Mouse (Mus musculus): ENCODE data around the gene Mrpl11.
"Not testable (repeated sequence)": the region's sequence is repeated elsewhere in the genome, so short reads cannot be mapped to it uniquely, and the experiment has no call there.

Gene Mrpl11

GRCm38 (mm10) chr19:4992904-4993303 is 31.0 kb downstream of the Mrpl11 start:
- no peak for DNase-seq (ENCODE audit: extremely low spot score)

- no peak for DNase-seq (ENCODE audit: extremely low spot score)
Measured at GRCm38 (mm10) chr19:4994043-4994442, 32.1 kb downstream of the Mrpl11 start.

GRCm38 (mm10) chr19:4999445-5000140 is 37.6 kb downstream of the Mrpl11 start:
- no peak for DNase-seq (ENCODE audit: extremely low spot score)

- peak; percentile 82 for DNase-seq (ENCODE audit: extremely low spot score)
Measured at GRCm38 (mm10) chr19:5001666-5002406, 39.9 kb downstream of the Mrpl11 start.

- DNase-seq (ENCODE audit: extremely low spot score): not testable (repeated sequence)
Measured at GRCm38 (mm10) chr19:5003644-5004043, 41.7 kb downstream of the Mrpl11 start.

GRCm38 (mm10) chr19:5004925-5005324 is 43.0 kb downstream of the Mrpl11 start:
- DNase-seq (ENCODE audit: extremely low spot score): no peak

GRCm38 (mm10) chr19:5013138-5013537 is 51.2 kb downstream of the Mrpl11 start:
- DNase-seq (ENCODE audit: extremely low spot score): no peak

- peak; percentile 42 for DNase-seq (ENCODE audit: extremely low spot score)
Measured at GRCm38 (mm10) chr19:5014961-5015398, 53.0 kb downstream of the Mrpl11 start.

GRCm38 (mm10) chr19:5016221-5016742 is 54.3 kb downstream of the Mrpl11 start:
- DNase-seq (ENCODE audit: extremely low spot score): peak; percentile 33

All from embryo, embryonic 9.5 days (tissue).